Mouse (Mus musculus): ENCODE results near the gene Grid1.

Grid1 gene

DNA sequence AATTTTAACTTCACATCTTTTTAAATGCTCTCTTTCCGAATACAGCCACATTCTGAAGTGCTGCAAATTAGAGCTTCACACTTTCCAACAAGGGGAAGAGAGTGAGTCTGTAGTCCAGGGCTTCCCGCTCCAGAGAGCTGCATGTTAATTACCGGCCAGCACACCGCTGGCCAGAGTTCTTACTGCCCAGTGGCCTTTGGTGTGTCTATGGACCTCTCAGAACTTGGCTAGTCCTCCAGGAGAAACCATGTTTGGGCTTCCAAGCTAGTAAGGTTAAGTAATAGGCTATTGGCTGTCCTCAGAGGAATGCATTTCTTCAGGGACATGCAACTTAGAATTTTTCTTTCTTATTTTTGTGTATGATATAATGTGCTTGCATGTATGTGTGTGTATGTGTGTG is 301.0 kb downstream of the Grid1 start:
- no peak for DNase-seq

DNA sequence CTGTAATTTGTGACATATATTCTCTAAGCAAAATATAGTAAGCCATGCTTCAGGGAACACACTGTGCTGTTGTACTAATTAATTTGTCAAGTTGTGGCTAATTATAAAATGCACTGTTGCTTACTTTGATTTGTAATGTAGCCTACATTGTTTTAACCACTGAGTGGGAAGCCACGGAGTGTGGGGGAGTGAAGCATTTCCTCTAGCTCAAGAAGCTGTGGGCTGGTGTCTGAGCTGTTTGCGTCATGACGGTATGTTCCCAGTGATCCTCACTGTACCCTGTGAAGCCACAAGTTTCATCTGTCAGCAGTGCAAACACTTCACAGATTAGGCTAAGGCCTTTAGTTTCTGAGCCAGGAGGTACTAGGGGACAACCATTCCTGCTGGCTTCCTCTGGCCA is 302.2 kb downstream of the Grid1 start:
- no peak for DNase-seq

- no peak for DNase-seq
These were observed 303.5 kb downstream of the Grid1 start for GRCm38 (mm10) chr14:35123260-35123875.

GRCm38 (mm10) chr14:35127616-35128015 is 307.7 kb downstream of the Grid1 start:
- DNase-seq, result no peak

GRCm38 (mm10) chr14:35135056-35135455 is 315.1 kb downstream of the Grid1 start:
- no peak for DNase-seq

DNA sequence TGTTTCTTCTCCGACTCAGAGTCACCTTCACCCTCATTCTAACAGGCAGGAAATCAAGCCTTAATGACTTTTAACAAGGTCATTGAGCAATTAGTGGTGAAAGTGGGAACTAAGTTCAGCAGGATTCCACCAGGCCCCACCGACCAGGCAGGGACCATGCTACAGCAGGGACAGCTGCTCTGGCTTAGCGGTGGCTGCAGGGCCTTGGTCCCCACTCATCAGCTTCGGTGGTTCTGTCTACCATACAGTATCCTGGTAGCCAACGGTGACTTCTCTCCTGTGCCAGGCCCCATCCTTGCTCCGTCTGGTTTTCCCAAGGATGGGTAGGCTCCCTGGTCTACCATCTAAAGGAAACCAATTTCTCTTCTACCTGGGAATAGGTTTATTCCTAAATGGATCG is 318.2 kb downstream of the Grid1 start:
- no peak for DNase-seq

DNA sequence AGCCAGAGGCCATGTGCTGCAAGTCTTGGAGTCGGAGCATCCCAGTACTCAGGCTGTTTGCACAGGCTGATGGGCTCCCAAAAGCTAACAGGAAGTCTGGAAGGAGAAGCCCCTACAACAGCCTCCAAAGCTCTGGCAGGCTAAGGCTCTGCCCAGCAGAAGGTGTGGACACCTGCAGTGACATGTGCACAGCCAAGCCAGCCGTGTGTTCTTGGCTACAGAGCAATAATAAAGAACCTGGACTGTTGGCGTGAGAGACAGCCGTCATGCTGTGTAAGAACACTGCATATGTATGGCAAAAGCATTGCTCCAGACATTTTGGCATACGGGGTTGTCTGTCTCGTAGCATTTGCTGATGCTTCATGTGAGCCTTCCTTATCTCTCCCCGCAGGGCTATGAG is 319.9 kb downstream of the Grid1 start:
- DNase-seq, result no peak

DNA sequence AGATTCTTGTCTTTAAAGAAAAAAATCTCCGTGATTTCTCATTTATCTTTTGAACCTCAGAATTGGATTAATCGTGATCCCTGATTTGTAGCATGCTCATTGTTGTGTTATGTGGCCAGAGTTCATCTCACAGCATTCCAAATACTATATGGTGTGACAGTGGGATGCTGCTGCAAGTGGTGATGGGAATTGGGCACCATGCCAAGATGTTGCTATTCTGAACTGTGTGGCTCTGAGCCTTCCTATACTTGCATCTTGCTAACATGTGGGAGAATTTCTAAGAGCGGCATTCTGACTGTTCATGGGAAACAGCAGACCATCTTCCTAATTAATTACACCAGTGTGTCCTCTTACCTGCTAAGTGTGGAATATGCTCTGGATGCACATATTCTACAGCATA is 332.5 kb downstream of the Grid1 start:
- no peak for DNase-seq

DNA sequence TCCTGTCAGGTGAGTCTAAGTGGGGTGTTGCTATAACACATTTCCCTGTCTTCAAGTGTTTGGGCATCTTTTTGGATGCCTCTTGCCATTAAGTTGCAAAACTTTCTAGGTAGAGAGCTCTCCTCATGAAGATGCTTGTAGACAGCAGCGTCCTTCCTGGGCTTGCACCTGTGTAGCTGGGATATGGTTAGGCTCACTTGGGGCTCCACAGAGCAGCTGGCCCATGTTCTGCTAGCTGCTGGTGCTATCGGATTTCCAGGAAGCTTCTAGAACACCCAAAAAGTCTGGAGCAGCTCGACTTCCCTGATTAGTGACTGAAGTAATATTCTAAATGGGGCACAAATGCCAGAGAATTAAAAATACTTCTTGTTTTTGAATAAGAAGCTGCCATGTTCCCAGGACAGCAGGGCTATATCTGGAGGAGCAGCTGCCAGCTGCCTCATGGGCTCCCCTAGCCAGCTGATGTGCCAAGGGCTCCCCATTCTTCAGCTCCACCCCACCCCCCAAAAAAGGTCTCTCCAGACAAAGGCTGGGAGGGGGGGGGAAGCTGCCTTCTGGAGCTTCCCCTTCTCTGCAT is 333.9 kb downstream of the Grid1 start:
- no peak for DNase-seq

DNA sequence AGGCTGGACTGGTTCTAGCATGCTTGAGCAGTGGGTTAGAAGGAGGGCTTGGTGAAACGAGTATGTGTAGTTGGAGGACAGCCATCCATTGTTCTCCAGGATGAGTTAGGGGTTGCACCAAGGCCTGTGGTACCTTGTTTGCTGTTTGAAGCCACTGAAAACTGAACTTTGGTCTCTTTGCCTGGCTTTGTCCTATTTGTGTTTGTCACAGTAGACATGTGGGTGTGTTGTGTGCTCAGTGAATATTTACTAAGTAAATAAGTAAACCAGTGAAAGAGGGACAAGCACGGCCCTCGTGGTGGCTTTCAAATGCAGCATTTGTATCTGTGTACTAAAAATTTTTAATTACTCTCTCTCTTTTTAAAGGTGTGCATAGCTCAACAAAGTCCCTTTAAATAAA is 334.5 kb downstream of the Grid1 start:
- no peak for DNase-seq

GRCm38 (mm10) chr14:35157069-35157655 is 337.3 kb downstream of the Grid1 start:
- DNase-seq, result no peak

- DNase-seq, result no peak
These were observed 339.4 kb downstream of the Grid1 start for GRCm38 (mm10) chr14:35159296-35159695.

- DNase-seq, result no peak
These were observed 347.5 kb downstream of the Grid1 start for GRCm38 (mm10) chr14:35167451-35167850.

GRCm38 (mm10) chr14:35173861-35174260 is 354.0 kb downstream of the Grid1 start:
- no peak for DNase-seq

DNA sequence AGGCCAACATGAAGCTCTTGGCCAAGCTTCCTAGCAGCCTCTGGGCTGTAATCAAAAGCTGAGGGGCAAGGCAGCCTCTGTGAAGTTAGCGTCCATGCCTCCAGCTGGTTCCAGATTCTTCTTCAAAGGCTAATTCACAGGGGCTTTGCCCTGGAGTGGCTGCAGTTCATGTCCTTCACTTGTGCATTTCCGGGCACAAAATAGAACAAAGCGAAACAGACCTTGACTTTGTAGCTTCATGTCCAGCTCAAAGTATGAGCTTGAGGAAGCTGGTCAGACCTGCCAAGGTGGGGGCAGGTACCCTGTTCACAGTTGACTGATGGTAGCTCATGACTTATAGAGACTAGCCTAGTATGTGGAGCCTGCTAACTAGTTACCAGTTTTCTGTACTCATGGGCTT is 356.1 kb downstream of the Grid1 start:
- no peak for DNase-seq

DNA sequence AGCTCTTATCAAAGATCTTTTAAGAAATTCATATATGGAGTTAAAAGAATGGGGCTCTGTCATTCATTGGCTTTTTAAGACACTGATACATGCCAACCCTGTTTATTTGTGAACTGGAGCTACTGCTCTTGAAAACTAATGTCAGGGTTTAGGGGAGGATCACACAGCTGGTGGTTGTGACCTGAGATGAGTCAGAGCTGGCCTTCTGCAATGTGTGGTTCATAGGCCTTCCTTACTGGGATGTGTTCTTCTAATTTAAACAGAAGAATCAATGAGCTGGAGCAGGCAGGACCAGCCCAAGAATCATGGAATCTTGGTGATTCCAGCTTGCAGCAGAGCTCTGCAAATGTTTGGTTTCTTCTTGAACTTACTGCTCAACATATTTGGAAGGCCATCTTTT is 359.2 kb downstream of the Grid1 start:
- no peak for DNase-seq

- no peak for DNase-seq
These were observed 365.5 kb downstream of the Grid1 start for GRCm38 (mm10) chr14:35185399-35185798.

- DNase-seq, result no peak
These were observed 372.3 kb downstream of the Grid1 start for GRCm38 (mm10) chr14:35192256-35192655.

DNA sequence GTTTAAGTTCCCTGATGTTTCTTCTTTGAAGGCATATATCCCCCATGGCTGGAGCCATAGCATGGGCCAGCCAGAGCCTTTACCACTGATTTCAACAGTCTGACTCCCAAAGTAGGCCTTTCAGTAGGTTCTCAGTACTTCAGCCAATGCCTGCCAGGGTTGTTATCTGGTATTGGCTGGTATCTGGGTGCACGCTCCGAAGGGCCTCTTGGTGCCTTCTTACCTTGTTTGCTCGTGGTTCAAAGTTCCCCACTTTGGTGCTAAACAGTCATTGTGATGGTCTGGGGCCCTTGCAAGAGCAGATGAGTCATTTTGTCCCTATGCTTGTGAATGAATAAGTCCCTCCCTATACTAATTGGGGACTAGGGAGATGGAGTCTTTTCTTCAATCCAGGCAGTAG is 377.5 kb downstream of the Grid1 start:
- DNase-seq, result no peak

GRCm38 (mm10) chr14:35198447-35198846 is 378.5 kb downstream of the Grid1 start:
- no peak for DNase-seq

DNA sequence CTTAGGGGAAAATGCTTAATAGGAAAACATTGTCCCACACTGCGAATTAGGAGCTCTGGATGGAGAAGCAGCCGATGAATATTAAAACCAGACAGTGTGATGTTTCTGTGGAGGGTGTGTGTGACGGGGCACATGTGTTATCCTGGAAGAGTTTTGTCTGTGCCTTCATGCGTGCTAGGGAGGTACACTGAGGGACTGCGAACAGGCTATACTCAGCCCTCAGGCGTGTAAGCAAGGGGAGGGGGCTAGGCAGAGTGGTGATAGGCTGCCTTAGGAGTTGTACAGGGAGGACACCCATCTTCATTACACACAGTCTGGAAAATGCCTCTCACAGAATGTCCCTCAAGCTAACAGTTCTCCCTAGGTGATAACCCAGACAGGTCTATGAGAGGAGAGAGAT is 379.0 kb downstream of the Grid1 start:
- no peak for DNase-seq

- DNase-seq, result no peak
These were observed 389.5 kb downstream of the Grid1 start for GRCm38 (mm10) chr14:35209444-35209843.

DNA sequence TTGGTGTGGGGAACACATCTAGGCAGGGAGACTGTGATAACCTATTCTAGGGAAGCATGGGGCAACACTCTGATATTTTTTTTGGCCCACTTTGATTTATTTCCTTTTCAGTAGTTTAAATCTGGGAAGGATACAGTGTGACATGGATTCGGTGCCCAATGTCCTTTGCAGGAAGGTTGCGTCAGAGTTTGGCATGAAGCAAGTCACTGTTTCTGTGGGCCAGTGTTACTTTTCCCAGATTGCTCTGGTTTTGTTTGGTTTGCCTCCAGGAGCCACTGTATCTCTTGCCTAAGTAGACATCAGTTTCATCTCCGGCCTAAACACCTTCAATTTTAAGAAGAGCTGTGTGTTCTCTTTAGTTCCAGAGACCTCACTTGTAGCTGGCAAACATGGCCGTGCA is 399.1 kb downstream of the Grid1 start:
- DNase-seq, result no peak

- DNase-seq, result no peak
These were observed 402.3 kb downstream of the Grid1 start for GRCm38 (mm10) chr14:35222196-35222595.

GRCm38 (mm10) chr14:35227581-35227980 is 407.7 kb downstream of the Grid1 start:
- DNase-seq, result no peak
